Mouse (Mus musculus) midbrain, embryonic 14.5 days (tissue): ENCODE measurements around the gene Taz. TPM values are rescaled to one million over a fixed set of nuclear protein-coding genes. Genes with fewer than 3 reads are reported as not detected.
A peak's percentile ranks its signal among the peaks of the same experiment; 100 is the strongest.

Experiments used
- ATAC-seq: fragments of 200-750 bp; cut with Nextera tagmentation; 2 replicates; pipeline ENCODE4 v1.8.0; 2017; ENCODE audit warnings: moderate number of reproducible peaks, moderate library complexity; ENCODE audit not compliant: low FRiP score, low TSS enrichment
- DNase-seq: peaks from one replicate; pipeline ENCODE4 v3.0.0-alpha.2; 2015
- H3K27ac ChIP-seq: fragments of 300-500 bp; sonication (generic); replicated peaks from 2 replicates; pipeline ENCODE4 v1.5.1; 2014; ENCODE audit warnings: mild to moderate bottlenecking, low read depth, low read length, moderate library complexity
- H3K27me3 ChIP-seq: fragments of 300-500 bp; sonication (generic); 2 replicates; pipeline ENCODE4 v1.6.1; 2014; ENCODE audit warnings: low read length, control low read depth, mixed read lengths; ENCODE audit not compliant: control insufficient read depth, insufficient read depth
- H3K36me3 ChIP-seq: fragments of 300-500 bp; sonication (generic); 2 replicates; pipeline ENCODE4 v1.6.1; 2014; ENCODE audit warnings: low read length, control low read depth; ENCODE audit not compliant: control insufficient read depth, insufficient read depth
- H3K4me1 ChIP-seq: fragments of 300-500 bp; sonication (generic); 2 replicates; pipeline ENCODE4 v1.6.1; 2014; ENCODE audit warnings: mild to moderate bottlenecking, antibody characterized with exemption, low read length, control low read depth; ENCODE audit not compliant: control insufficient read depth, insufficient read depth
- H3K4me2 ChIP-seq: fragments of 300-500 bp; sonication (generic); 2 replicates; pipeline ENCODE4 v1.6.1; 2014; ENCODE audit warnings: mild to moderate bottlenecking, low read length, moderate library complexity
- H3K4me3 ChIP-seq: fragments of 300-500 bp; sonication (generic); replicated peaks from 2 replicates; pipeline ENCODE4 v1.5.1; 2014; ENCODE audit warnings: low read depth, low read length
- H3K9ac ChIP-seq: fragments of 300-500 bp; sonication (generic); replicated peaks from 2 replicates; pipeline ENCODE4 v1.6.1; 2014; ENCODE audit warnings: mild to moderate bottlenecking, low read length, moderate library complexity
- H3K9me3 ChIP-seq: fragments of 300-500 bp; sonication (generic); 2 replicates; pipeline ENCODE4 v1.6.1; 2016; ENCODE audit warnings: low read length, control low read depth, mixed read lengths; ENCODE audit not compliant: control insufficient read depth
- WGBS: fragments of 180-500 bp; shearing (Covaris S2); extraction: QIAGEN DNeasy Blood & Tissue Kit; methylation state at CpG from one replicate; pipeline ENCODE4 v1.1.7; 2014; 5-methylcytosine and 5-hydroxymethylcytosine counted together
- polyA plus RNA-seq: library from polyadenylated mRNA; unstranded; fragments of >200 nt; fragmentation: Nextera tagmentation; extraction: Ambion mirVana; gene quantifications from 2 replicates; pipeline ENCODE4 v1.2.1, GENCODE M21; 2014

Gene Taz
- polyA plus RNA-seq, 1 experiment from 2014 or later, result 64.9 TPM

DNA sequence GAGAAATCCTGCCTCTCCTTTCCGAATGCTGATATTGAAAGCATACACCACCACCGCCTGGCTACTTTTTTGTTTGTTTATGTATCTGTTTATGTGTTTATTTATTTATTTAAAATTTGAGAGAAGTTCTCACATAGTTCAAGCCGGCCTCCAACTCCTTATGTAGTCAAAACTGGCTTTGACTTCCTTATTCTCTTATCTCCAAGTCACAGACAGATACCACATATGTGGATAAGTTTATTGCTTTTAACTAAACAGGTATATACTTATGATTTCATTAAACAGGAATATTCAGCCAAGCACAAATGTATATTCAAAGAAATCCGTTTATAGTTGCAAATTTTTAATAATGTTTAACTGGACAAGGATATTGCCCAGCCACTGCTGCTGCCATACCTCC, 11.7 kb downstream of the Taz start:
- Histone ChIP-seq H3K27me3 (no peaks in the 10 kb centered on the region), H3K4me3 (no peak overlapping the region), H3K9ac (no peak overlapping the region), H3K4me1 (0 out of 2 replicates have a peak, but pooled peaks cover 2% of the 10 kb centered on the region), H3K27ac (no peak overlapping the region), H3K4me2 (no peak overlapping the region), H3K9me3 (no peaks in the 10 kb centered on the region), H3K36me3 (peaks cover 4% of the 10 kb centered on the region; the same call in 1 of the 2 replicates)
- ATAC-seq, result no peak
- no peak for DNase-seq
- 75% methylated on average over 4 of the region's 4 CpGs for WGBS

DNA sequence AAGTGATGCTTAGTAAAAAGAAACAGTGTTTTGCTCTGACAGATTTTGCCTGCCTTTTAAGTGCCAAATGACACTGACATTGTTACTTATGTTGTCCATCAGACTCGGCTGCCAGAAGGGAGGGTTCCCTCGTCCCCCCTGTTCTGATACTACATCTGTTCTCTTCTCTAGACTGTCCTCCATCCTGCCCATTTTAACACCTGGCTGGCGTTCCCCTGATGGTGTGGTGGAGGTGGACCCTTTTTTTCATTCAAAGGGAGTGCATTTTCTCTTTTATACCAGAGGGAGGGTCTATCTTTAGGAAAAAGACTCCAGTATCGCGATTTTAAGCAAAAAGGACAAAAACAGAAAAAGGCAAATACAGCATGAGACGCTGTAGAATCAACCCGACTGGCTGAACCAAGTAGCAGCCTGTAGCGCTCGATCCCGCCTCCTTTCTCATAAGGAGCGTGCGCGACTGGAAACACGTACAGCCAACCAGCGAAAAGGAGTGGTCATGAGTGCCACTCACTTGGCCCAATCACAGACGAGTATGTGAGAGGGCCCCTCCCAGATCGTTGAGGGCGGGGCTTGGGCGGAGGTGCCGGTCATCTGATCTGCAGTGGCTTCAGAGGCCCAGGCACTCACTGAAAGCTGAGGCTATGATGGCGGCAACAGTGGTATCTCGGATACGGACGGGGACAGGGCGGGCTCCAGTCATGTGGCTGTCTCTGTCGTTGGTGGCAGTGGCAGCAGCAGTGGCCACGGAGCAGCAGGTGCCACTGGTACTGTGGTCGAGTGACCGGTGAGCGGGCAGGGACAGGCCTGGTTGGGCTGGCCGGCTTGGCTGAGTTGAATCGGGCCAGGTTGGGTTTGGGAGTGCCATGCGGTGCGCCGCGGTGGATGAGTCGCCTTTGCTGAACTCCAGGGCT, 15.1 kb downstream of the Taz start, which contains the start of gene Atp6ap1:
Atp6ap1 (plus strand) TSS at position 560 of the 911 bp plus-strand sequence.
- Histone ChIP-seq H3K9me3 (no peaks in the 10 kb centered on the region), H3K4me2 (peak within 1 kb of the TSS; percentile 62), H3K36me3 (peaks cover 12% of the 10 kb centered on the region; the same call in 1 of the 2 replicates), H3K9ac (peak within 1 kb of the TSS; percentile 62), H3K4me3 (peak within 1 kb of the TSS; percentile 58), H3K4me1 (0 out of 2 replicates have a peak, but pooled peaks cover 4% of the 10 kb centered on the region), H3K27ac (peak within 1 kb of the TSS; percentile 70), H3K27me3 (no peaks in the 10 kb centered on the region)
- DNase-seq (peak; percentile 94), ATAC-seq (peak; percentile 98)
- 19% methylated on average over 37 of the region's 37 CpGs for WGBS

DNA sequence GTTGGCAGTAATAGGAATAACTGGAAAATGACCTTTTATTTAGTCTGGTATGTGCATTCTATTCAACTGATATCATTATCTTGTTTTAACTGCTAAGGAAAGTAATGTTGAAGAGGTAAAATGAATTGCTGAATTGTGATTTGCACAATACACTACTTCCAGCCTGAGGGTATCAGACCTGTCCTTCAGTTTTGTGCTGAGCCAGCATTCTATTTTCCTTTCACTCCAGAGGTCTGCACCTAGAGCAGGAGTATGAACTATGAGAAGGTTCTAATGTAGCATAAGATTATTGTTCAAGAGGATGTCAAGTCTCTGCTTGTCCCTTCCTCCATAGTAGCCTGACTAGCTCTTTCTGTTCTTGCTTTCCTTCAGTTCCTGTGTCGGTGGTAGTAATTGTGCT, 16.6 kb downstream of the Taz start:
- H3K36me3 ChIP-seq, result peaks cover 24% of the 10 kb centered on the region
- no peak overlapping the region for H3K4me3 ChIP-seq
- no peaks in the 10 kb centered on the region for H3K9me3 ChIP-seq
- H3K9ac ChIP-seq, result no peak overlapping the region
- no peak for DNase-seq
- WGBS, result 97% methylated on average over 1 of the region's 1 CpGs
- H3K4me1 ChIP-seq, result 0 out of 2 replicates have a peak, but pooled peaks cover 4% of the 10 kb centered on the region
- no peak for ATAC-seq
- H3K4me2 ChIP-seq, result no peak overlapping the region
- H3K27me3 ChIP-seq, result no peaks in the 10 kb centered on the region
- no peak overlapping the region for H3K27ac ChIP-seq

DNA sequence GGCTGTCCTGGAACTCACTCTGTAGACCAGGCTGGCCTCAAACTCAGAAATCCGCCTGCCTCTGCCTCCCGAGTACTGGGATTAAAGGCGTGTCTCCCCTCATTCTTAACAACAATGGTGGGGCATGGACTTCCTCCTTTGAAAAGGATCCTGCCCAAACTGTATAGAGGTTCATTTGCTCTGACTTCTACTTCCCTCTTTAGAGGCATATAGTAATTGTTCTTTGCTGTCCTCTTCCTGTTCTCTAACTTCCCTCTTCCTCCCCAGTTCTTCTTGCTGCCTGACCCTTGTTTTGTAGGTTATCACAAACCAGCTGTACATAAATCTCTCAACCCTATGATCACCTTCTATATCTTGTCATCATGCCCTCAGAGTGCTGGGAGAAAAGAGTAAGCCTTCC, 18.0 kb downstream of the Taz start:
- no peak overlapping the region for H3K4me3 ChIP-seq
- 0 out of 2 replicates have a peak, but pooled peaks cover 7% of the 10 kb centered on the region for H3K4me1 ChIP-seq
- H3K36me3 ChIP-seq, result peaks cover 33% of the 10 kb centered on the region
- no peak overlapping the region for H3K4me2 ChIP-seq
- H3K9ac ChIP-seq, result no peak overlapping the region
- no peaks in the 10 kb centered on the region for H3K9me3 ChIP-seq
- no peaks in the 10 kb centered on the region for H3K27me3 ChIP-seq
- no peak for ATAC-seq
- 76% methylated on average over 3 of the region's 3 CpGs for WGBS
- H3K27ac ChIP-seq, result no peak overlapping the region
- DNase-seq, result no peak

DNA sequence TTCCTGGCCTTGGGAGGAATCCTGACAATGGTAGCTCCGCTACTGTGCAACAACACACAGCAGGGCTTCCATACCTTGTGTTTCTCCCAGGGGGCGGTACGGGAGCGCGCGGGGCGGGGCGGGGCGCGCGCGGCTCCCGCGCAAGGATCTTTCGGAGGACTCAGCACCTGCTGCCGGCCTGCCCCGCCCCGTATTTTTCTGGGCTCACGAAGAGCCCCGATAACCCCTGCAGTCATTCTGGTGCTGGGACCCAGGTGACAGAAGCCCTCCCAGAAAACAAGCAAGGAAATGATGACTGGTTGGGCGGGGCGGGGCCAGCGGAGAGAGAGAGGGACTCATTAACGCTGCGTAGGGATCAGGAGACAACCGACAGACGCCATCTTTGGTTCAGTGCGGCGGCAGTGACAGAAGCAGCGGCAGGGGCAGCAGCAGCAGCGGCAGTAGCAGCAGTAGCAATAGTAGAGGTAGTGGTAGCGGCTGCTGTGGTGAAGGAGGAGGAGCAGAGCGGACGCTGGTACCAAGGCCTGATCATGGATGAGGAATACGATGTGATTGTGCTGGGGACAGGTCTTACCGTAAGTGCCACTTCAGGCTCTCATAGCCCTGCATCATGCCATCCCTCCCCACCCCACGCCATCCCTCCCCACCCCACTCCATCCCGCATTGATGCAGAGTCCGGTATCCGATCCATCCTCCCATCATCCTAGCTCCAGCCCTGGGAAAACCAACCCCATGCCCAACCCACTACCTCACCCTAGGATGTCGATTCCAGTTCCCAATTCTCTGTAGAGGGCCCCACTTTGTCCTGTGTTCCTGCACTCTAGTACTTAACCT, 23.4 kb downstream of the Taz start, which contains the start of gene Gdi1:
Gdi1 (plus strand) TSS at position 132 of the 834 bp plus-strand sequence.
- Histone ChIP-seq H3K36me3 (peaks cover 63% of the 10 kb centered on the region), H3K4me1 (0 out of 2 replicates have a peak, but pooled peaks cover 8% of the 10 kb centered on the region), H3K27ac (peak within 1 kb of the TSS; percentile 95), H3K9ac (peak within 1 kb of the TSS; percentile 73), H3K4me3 (peak within 1 kb of the TSS; percentile 55), H3K27me3 (no peaks in the 10 kb centered on the region), H3K4me2 (peak within 1 kb of the TSS; percentile 70), H3K9me3 (no peaks in the 10 kb centered on the region)
- DNase-seq (peak; percentile 86), ATAC-seq (peak; percentile 85)
- WGBS, result 22% methylated on average over 36 of the region's 41 CpGs

DNA sequence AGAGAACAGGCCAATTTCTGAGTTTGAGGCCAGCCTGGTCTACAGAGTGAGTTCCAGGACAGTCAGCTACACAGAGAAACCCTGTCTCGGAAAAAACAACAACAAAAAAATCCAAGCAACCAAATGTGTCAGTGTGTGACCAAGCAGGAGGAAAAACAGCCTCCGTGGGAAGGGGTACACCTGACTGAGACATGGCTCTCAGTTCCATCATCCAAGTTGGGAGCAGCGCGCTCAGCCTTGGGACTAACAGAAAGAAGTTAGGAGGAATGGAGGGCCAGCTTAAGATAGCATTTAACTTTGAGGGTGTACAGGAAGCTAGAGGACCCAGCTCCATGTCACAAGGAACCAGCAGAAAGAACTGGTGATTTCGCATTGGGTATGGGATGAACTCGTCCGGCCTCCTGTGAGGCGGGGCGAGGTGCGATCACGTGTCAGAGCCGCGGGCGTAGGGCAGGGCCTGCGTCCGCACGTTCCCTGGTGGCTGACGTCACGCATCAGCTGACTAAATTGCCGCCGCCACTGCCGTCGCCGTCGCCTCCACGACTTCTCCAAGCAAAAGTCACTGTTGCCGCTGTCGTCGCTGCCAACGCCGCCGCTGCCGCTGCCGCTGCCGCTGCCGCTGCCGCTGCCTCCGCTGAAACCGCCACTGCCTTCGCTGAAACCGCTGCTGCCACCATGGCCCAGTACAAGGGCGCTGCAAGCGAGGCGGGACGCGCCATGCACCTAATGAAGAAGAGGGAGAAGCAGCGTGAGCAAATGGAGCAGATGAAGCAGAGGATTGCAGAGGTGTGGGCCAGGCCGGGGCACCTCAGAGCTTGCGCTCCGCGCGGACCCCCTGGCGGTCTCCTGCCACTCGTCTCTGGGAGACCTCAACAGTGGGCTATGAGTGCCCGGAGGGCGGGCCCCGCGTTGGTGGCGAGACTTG, 31.1 kb downstream of the Taz start, which contains the start of gene Fam50a:
Fam50a (plus strand) TSS at position 494 of the 925 bp plus-strand sequence.
- DNase-seq, result peak; percentile 94

DNA sequence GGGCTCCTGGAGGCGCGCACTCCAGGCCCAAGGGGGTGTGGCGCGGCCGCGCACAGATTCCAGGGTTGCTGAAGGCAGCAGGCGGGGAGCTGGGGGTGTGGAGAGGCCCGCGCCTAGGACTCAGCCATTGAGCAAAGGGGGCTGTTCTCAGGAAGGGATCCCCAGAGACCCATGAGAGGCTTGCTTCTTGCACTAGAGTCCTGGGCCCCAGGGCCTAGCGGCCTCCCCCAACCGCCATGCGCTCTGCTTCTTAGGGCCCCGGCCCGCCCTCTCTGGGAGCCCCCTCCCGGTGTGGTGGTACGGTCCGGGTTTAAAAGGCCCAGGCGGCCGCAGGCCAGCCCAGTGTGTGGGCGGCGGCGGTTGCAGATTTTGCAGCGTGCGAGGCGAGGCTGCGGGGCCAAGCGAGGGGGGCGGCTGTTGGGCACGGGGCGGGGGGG, 47.0 kb downstream of the Taz start, which contains the start of gene Plxna3:
Plxna3 (plus strand) TSS at position 342 of the 437 bp plus-strand sequence.
- Histone ChIP-seq H3K27ac (peak within 1 kb of the TSS; percentile 86), H3K4me3 (peak within 1 kb of the TSS; percentile 51), H3K4me1 (peaks cover 15% of the 10 kb centered on the region), H3K9ac (peak within 1 kb of the TSS; percentile 63), H3K27me3 (no peaks in the 10 kb centered on the region), H3K36me3 (peaks cover 19% of the 10 kb centered on the region; the same call in 1 of the 2 replicates), H3K4me2 (peak within 1 kb of the TSS; percentile 73), H3K9me3 (no peaks in the 10 kb centered on the region)
- ATAC-seq (peak; percentile 94), DNase-seq (peak; percentile 85)
- WGBS, result 28% methylated on average over 28 of the region's 30 CpGs

More for the DNA sequence above, 31.1 kb downstream of the Taz start, which contains the start of gene Fam50a:
- peak within 1 kb of the TSS; percentile 48 for H3K4me3 ChIP-seq
- peak within 1 kb of the TSS; percentile 87 for H3K27ac ChIP-seq
- H3K27me3 ChIP-seq, result no peaks in the 10 kb centered on the region
- H3K36me3 ChIP-seq, result peaks cover 36% of the 10 kb centered on the region
- peak within 1 kb of the TSS; percentile 63 for H3K9ac ChIP-seq
- H3K4me2 ChIP-seq, result peak within 1 kb of the TSS; percentile 67
- no peaks in the 10 kb centered on the region for H3K4me1 ChIP-seq
- no peaks in the 10 kb centered on the region for H3K9me3 ChIP-seq
- 24% methylated on average over 59 of the region's 59 CpGs for WGBS
- ATAC-seq, result peak; percentile 97
